Mouse (Mus musculus): ENCODE results near the gene Gm15294.

The Gm15294 gene

GRCm38 (mm10) chrX:141875135-141875534 is at the start of gene Gm15294:
TSS of gene Gm15294 (minus strand) at chrX:141875235.
- DNase-seq (ENCODE audit: low read depth), result no peak

GRCm38 (mm10) chrX:141884336-141885048 is 9.5 kb upstream of the Gm15294 start:
- DNase-seq (ENCODE audit: low read depth), result no peak

DNA sequence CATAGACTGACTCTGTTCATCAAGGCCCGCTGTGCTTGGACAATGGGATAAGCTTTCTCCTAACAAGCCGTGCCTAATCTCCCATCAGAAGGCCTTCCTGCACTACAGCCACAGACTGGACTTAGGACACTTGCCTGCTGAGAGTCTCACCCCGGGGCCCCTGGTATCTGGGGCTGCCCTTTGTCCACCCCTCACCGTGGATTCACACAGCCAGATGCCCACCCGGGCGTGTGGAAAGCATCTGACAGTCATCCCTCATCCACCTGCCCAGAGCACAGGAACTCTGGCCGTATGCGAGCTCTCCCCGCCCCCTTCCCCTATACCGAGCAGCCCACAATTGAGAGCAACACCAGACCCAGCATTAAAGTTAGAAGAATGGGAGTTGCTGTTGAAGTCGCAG is 1.0 kb downstream of the Gm15294 start:
- no peak for DNase-seq (ENCODE audit: low read depth)

GRCm38 (mm10) chrX:141873597-141873996 is 1.4 kb downstream of the Gm15294 start:
- DNase-seq (ENCODE audit: low read depth), result no peak

DNA sequence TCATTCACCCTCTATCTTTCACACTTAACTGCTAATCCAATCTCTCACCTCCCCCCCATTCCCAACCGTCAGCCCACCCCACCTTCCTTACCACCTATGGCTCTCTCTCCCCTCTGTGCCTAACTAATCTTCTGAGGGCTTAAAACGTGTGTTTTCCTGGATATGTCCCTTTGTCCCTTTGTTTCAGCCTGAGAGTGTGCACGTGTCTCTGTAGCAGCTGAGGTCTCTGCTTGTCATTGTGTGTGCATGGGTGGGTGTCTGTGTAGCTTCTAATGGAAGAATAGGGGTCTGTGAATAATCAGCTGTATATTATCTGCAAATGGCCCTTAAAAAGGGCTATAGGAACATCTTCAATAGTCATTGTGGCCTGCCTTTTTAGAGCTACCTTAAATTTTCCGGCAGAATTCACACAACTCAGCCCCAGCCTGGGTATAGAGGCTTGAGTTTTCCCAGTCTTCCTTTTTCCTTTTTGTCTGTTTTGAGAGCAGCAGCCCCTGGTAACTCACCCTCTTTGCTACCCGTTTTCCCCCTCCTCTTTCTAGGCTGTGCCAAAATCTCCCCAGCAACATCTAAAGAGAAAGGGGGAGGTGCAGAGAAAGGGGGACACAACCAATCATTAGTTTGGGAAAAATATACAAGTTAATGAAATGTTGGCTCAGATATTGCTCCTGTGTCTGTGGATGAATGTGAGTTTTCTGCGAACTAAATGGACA is 19.2 kb downstream of the Gm15294 start:
- no peak for DNase-seq (ENCODE audit: low read depth)
